7 mouse cellular contexts compared by ENCODE assay signal in genomic region chr1:134556671-134557218, GRCm38 (mm10). TPM values are rescaled to one million over a fixed set of nuclear protein-coding genes. Genes with fewer than 3 reads are reported as not detected.
A peak's percentile ranks its signal among the peaks of the same experiment; 100 is the strongest.
DNase-seq lines count a peak whose midpoint lies in the region; ATAC-seq lines count a peak whose summit lies in the region.

No protein-coding gene starts in this region.

- H3K27me3 ChIP-seq in limb, embryonic 10.5 days (ENCODE audit: low read depth, poor library complexity, severe bottlenecking): peaks cover 5% of the 10 kb centered on the region; the same call in 1 of the 2 replicates
- H3K27me3 ChIP-seq in midbrain, embryonic 13.5 days: peaks cover 8% of the 10 kb centered on the region

- H3K4me3 ChIP-seq in limb, embryonic 10.5 days: peak overlapping the region; percentile 72
- peak overlapping the region; percentile 66 for H3K4me3 ChIP-seq in midbrain, embryonic 13.5 days (replicated peaks)

- peak; percentile 84 for ATAC-seq in granulocyte monocyte progenitor cell, adult 5-6 weeks (replicated peaks; ENCODE audit: poor library complexity, severe bottlenecking)
- peak; percentile 97 for ATAC-seq in midbrain, embryonic 13.5 days

- H3K4me1 ChIP-seq in limb, embryonic 10.5 days: peaks cover 25% of the 10 kb centered on the region
- H3K4me1 ChIP-seq in midbrain, embryonic 13.5 days (replicated peaks): peaks cover 20% of the 10 kb centered on the region

- peak; percentile 94 for DNase-seq in adrenal gland, adult 8-10 months
- DNase-seq in embryo, embryonic 9.5 days (ENCODE audit: extremely low spot score): peak; percentile 95
- DNase-seq in kidney, adult 11 months: peak; percentile 97
- peak; percentile 97 for DNase-seq in limb, embryonic 10.5 days (ENCODE audit: low spot score)
- peak; percentile 82 for DNase-seq in spleen, adult 12 weeks (ENCODE audit: low spot score)

- WGBS in limb, embryonic 10.5 days: under 1% methylated on average over 35 of the region's 35 CpGs
- under 1% methylated on average over 35 of the region's 35 CpGs for WGBS in midbrain, embryonic 13.5 days

- H3K27ac ChIP-seq in limb, embryonic 10.5 days: peak overlapping the region; percentile 94
- H3K27ac ChIP-seq in midbrain, embryonic 13.5 days: peak overlapping the region; percentile 96

- H3K36me3 ChIP-seq in limb, embryonic 10.5 days: no peaks in the 10 kb centered on the region
- no peaks in the 10 kb centered on the region for H3K36me3 ChIP-seq in midbrain, embryonic 13.5 days

- H3K9me3 ChIP-seq in limb, embryonic 10.5 days (replicated peaks): no peaks in the 10 kb centered on the region
- H3K9me3 ChIP-seq in midbrain, embryonic 13.5 days: no peaks in the 10 kb centered on the region

- H3K9ac ChIP-seq in midbrain, embryonic 13.5 days (replicated peaks): peak overlapping the region; percentile 85

- H3K4me2 ChIP-seq in midbrain, embryonic 13.5 days (replicated peaks): peak overlapping the region; percentile 92

RNA-seq across cellular contexts. Expression of gene Kdm5b, which starts 3.2 kb away (rescaled TPM):
- total RNA-seq in adrenal gland, adult 8-10 months (2022): 10 to 100 TPM; 45.9 to 65.0 (median 52.6) TPM
- total RNA-seq in granulocyte monocyte progenitor cell, adult 5-6 weeks (2014; fragmentation: Nextera tagmentation): 17.4 and 28.4 TPM in 2 replicates
- 15.0 and 16.8 TPM in 2 replicates for total RNA-seq in granulocyte monocyte progenitor cell, adult 5-6 weeks (2017)
- 67.1 and 81.9 TPM in 2 replicates for polyA plus RNA-seq in limb, embryonic 10.5 days (2016; fragmentation: Nextera tagmentation; extraction: Ambion mirVana)
- polyA plus RNA-seq in midbrain, embryonic 13.5 days (2015; fragmentation: Nextera tagmentation; extraction: Ambion mirVana): 110 and 111 TPM in 2 replicates

RNA-seq across cellular contexts. Expression of gene Mgat4e, which starts 7.3 kb away (rescaled TPM):
- not detected for total RNA-seq in adrenal gland, adult 8-10 months (2022)
- not detected in 2 replicates for total RNA-seq in granulocyte monocyte progenitor cell, adult 5-6 weeks (2014; fragmentation: Nextera tagmentation)
- total RNA-seq in granulocyte monocyte progenitor cell, adult 5-6 weeks (2017): 0.10 TPM in 1 of 2 replicates, not detected in the other
- polyA plus RNA-seq in limb, embryonic 10.5 days (2016; fragmentation: Nextera tagmentation; extraction: Ambion mirVana): not detected in 2 replicates
- polyA plus RNA-seq in midbrain, embryonic 13.5 days (2015; fragmentation: Nextera tagmentation; extraction: Ambion mirVana): not detected in 2 replicates

Comparison
In these comparisons a context has a peak if more than half of its experiments do, and no peak if none do; other contexts are left out.
1. Peak in every context shown above with its lines: DNase-seq, ATAC-seq, H3K4me3 ChIP-seq and H3K27ac ChIP-seq.